Mouse (Mus musculus) brain, embryonic 14.5 days (tissue): ENCODE measurements around the gene Acsl4. TPM values are rescaled to one million over a fixed set of nuclear protein-coding genes. Genes with fewer than 3 reads are reported as not detected.

Experiments
- DNase-seq: peaks from one replicate; pipeline ENCODE4 v3.0.0-alpha.2; 2011; ENCODE audit warnings: low read depth
- CTCF ChIP-seq: fragments of 200-500 bp; IDR thresholded peaks from 2 replicates; pipeline ENCODE4 v1.5.1; 2012; ENCODE audit warnings: inconsistent platforms, mild to moderate bottlenecking, moderate library complexity, borderline replicate concordance; ENCODE audit not compliant: insufficient read depth, insufficient read length; ENCODE audit errors: extremely low read depth
- POLR2A ChIP-seq: fragments of 200-500 bp; IDR thresholded peaks from 2 replicates; pipeline ENCODE4 v1.6.1; 2012; ENCODE audit warnings: mild to moderate bottlenecking, inconsistent platforms, borderline replicate concordance; ENCODE audit not compliant: poor library complexity, insufficient read depth, insufficient read length, severe bottlenecking; ENCODE audit errors: extremely low read depth
- polyA plus RNA-seq: library from polyadenylated mRNA; depleted of rRNA; stranded (reverse); fragments of >200 nt; gene quantifications from 2 replicates; pipeline ENCODE4 v1.2.3, GENCODE M21; 2012

Gene Acsl4
- polyA plus RNA-seq, 1 experiment, result 9.5 TPM

- TF ChIP-seq CTCF, result no peak
- TF ChIP-seq POLR2A, result no peak
- DNase-seq, result no peak
These were observed 54.8 kb downstream of the Acsl4 start for GRCm38 (mm10) chrX:142335502-142335901.

DNA sequence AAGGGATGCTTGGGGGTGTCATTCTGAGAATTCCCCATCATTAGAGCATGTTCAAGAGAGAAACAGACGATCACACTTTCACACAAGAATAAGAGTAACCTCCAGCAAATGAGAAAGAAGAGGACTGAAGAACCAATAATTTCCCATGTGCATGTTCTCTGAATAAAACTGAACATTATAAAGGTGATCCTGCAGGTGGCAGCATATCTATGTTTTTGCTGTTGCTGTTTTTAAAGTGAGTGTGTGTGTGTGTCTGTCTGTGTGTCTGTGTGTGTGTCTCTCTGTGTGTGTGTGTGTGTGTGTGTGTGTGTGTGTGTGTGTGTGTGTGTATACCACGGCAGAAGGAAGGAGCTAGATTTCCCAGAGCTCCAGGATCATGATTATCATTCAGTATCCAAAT is 64.6 kb downstream of the Acsl4 start:
- no peak for DNase-seq
- no peak for TF ChIP-seq CTCF
- TF ChIP-seq POLR2A, result no peak

DNA sequence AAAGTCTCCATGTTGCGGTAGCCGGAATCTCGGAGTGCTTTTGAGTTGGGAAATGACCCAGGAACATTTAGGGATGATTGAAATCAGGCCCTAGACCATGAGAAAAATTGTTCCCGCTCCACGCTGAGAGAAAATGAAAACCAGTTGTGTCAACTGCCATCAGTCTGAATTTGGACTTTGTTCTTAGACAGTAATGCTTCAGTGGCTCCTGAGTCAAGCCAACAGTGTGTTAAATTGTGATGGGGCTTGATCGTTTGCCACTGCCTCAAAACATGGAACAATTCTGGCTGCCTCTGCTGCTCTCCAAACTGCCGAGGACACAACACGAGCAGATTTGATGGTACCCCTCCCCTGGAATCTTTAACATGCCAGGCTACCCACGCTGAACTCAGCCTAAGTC is 74.2 kb downstream of the Acsl4 start:
- no peak for TF ChIP-seq POLR2A
- no peak for TF ChIP-seq CTCF
- DNase-seq, result no peak

GRCm38 (mm10) chrX:142315270-142315669 is 75.1 kb downstream of the Acsl4 start:
- DNase-seq, result no peak
- TF ChIP-seq POLR2A (no peak), CTCF (no peak)

DNA sequence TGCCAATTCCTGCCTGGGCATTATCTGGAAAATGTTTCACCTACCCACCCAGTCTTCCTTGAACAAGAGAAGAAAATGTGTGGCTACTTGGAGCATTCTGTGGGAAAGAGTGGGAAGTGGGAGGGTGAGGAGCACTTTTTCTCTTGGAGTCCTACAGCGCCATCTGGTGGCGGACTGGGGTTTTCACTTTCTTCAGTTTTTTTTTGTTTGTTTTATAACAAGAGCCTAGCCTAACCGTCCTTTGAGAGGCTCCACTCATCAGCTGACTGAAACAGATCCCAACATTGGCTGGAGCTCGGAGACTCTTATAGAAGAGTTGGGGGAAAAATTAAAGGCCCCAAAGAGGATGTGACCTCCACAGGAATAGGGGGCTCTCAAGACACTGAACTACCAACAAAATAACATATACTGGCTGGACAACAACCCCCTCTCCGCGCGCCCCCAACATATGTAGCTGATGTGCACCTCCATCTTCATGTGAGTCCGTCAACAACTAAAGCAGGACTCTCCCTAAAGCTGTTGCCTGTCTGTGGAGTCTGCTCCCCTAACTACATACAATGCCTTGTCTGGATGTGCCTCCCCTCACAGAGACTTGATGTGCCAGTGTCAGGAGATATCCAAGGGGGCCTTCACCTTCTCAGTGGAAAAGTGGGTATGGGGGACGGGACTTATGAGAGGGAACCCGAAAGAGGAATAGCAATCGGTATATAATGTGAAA is 75.9 kb downstream of the Acsl4 start:
- TF ChIP-seq POLR2A, result no peak
- TF ChIP-seq CTCF, result peak; percentile 72; the same call in 1 of the 2 replicates
- peak; percentile 87 for DNase-seq

- DNase-seq, result peak; percentile 82
- TF ChIP-seq CTCF (no peak), POLR2A (no peak)
These were observed 79.9 kb downstream of the Acsl4 start for GRCm38 (mm10) chrX:142310431-142310830.

DNA sequence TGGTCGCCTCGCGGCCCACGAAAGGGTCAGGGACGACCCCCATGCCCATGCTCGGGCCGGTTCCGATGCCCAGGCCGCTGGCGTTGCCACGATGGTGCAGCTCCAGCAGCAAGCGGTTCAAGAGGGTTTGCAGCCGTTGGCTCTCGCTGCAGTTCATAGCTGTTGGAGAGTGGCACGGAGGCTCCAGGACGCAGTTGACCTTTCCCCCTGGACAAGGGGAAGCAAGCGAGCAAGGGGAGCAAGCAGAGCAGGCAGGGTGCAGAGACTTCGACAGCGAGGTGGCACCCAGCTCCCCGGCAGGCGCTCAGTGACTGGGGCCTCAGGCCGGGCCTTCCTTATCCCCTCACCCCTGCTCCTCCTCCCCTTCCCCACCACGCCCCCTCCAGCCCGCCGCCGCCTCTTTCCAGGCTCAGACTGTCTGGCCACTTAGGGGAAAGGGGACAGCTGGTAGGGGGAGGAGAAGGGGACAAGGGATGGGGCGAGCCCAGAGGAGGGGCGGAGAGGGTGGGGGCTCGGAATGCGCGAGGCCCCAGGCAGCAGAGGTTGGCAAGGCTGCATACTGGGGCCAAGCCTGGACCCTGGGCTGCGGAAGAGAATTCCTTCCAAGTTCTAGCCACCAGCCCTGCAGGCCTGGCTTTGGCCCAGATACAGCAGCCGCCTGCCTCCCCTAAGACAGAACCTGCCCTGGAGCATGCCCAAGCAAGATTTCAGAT is 84.3 kb downstream of the Acsl4 start, which contains the start of gene Kcne1l:
TSS of gene Kcne1l (minus strand) at position 426 of the 713 bp plus-strand sequence.
- TF ChIP-seq POLR2A, result no peak
- peak; percentile 83 for DNase-seq

- peak; percentile 91 for DNase-seq
- TF ChIP-seq CTCF, result no peak
- TF ChIP-seq POLR2A, result no peak
These were observed 85.1 kb downstream of the Acsl4 start for GRCm38 (mm10) chrX:142305010-142305868.

- TF ChIP-seq POLR2A (no peak), CTCF (no peak)
These were observed 85.7 kb downstream of the Acsl4 start for GRCm38 (mm10) chrX:142304592-142304991.

DNA sequence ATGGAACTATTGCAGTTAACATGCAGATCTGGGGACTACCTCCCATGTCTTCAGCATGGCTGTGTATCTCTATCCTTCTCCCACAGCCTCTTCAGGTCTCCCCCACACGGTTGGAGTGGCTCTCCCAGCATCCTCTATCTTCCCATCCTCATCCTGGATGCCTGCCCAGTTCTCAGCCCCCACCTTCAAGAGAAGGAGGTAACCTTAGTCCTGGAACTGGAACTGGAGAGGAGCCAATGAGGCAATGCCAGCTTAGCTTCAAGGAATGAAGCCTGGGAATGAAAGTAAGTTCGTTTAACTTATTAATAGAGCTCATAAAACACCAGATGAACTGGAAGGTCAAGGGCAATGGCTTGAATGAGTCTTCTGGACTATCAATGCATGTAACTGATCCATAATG is 86.9 kb downstream of the Acsl4 start:
- DNase-seq, result no peak
- no peak for TF ChIP-seq POLR2A
- no peak for TF ChIP-seq CTCF

More at GRCm38 (mm10) chrX:142304592-142304991, 85.7 kb downstream of the Acsl4 start:
- DNase-seq, result no peak

GRCm38 (mm10) chrX:142285905-142286304 is 104.4 kb downstream of the Acsl4 start:
- no peak for DNase-seq
- TF ChIP-seq CTCF, result no peak
